Mouse (Mus musculus): ENCODE measurements at regions not wholly inside any gene's neighbourhood (a gene's known extent, or its start where the extent isn't known, plus 50 kb on each side); places are given as distances from the start of the nearest gene placed in this dataset.

GRCm38 (mm10) chr1:60646174-60646573, 70.4 kb upstream of the Cd28 start:
- TF ChIP-seq CTCF (IDR thresholded peaks at IDR 0.05; ENCODE audit: extremely low read depth, insufficient read depth, insufficient read length, insufficient replicate concordance) (no peak), POLR2A (IDR thresholded peaks at IDR 0.05; ENCODE audit: low read depth, low read length) (no peak)
